Mouse (Mus musculus) layer of hippocampus, postnatal 14 days (tissue): ENCODE data around the gene Pan3. TPM values are rescaled to one million over a fixed set of nuclear protein-coding genes. Genes with fewer than 3 reads are reported as not detected.

Experiments used
- DNase-seq, 2 experiments: peaks; one replicate each; pipeline ENCODE4 v3.0.0; 2021 to 2022; ENCODE audit warnings: low spot score in 2 of 2, mixed read lengths in 1 of 2
- long read RNA-seq, 2 experiments: library from polyadenylated mRNA; stranded (forward); transcript quantifications; one replicate each; pipeline ENCODE4 v2.0.0; 2021
- total RNA-seq, 2 experiments: library from RNA; stranded (reverse); gene quantifications; 2 replicates each; pipeline ENCODE4 v1.2.3; 2021

Gene Pan3
- total RNA-seq: 10 to 100 TPM; 89.4 to 97.4 TPM
- long read RNA-seq, experiment 1, partial matches to known transcripts: 5 of 12 reads
- long read RNA-seq, experiment 1, other reads (novel, unspliced or antisense): 7 of 12 reads
- long read RNA-seq, experiment 2, full-length matches to known transcripts: 1 of 16 reads
- long read RNA-seq, experiment 2, partial matches to known transcripts: 9 of 16 reads
- long read RNA-seq, experiment 2, other reads (novel, unspliced or antisense): 6 of 16 reads

DNA sequence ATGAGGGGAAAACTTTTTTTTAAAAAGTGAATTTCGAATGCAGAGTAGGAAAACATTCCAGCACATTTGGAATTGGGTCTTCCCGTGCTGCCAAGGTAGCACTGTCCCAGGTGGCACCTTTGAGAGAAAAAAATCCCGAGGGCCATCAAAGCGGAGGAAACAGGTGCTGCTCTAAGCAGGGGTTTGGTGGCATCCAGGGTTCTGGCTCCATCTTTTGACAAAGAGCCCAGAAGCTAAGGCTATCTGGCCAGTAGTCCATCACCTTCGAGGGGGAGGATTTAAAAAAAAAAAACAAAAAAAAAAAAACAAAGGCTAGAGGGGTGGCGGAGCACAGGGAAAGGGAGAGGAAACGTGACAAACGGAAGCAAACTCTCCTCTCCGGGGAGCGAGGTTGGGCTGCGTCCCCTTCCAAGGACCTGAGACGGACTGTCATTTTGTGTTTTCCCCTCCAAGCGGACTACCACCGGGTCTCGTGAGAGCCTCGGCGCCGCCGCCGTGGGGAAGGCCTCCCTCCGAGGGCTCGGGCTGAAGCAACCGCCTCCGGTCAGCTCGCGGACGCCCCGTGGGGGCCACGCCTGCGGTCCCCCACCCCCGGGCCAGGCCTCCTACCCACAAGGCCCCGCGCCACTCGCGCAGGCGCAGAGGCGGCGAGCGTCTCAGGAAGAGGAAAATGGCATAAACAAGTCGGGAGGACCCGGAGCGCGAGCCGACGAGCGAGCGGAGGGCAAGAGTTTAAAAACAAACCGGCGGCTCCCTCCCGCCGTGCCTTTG, at the start of gene Pan3:
Gene Pan3, plus strand, starts transcription at position 627 of the 771 bp plus-strand sequence.
- DNase-seq: peak; percentile 95 to 96

DNA sequence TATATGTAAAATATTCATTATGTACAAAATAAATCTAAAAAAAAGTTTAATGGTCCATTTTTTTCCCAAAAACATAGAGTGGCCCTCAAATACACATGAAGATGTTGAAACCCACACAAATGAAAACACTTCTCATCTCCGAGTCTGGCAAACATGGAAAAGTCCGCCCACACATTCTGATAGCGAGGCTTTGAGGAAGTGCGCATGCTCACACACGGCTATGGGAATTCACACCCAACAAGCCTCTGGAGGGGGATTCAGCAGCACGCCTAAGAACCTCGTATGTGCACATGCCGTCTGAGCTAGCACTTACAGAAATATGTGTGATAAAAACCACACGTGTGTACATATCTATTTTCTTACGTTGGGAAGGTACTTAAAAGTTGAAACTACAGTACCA, 48.6 kb upstream of the Pan3 start:
- no peak for DNase-seq

DNA sequence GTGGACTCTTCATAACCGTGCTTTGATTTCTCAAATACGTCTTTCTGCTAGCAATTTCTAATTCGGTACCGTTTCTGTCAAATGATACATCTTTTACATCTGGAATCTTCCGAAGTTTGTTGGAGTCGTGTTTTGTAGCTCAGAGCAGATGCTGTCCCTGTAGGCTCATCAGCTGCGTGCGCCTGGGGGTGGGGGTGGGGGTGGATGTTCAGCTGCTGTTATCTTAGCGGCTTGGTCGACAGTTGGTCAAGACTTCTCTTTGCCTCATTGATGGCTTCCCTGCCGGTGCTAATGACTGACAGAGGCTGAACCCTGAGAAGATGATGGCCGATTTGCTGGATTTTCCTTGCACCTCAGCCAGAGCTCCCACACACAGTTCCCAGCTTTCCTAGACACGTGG, 43.1 kb upstream of the Pan3 start:
- no peak for DNase-seq

DNA sequence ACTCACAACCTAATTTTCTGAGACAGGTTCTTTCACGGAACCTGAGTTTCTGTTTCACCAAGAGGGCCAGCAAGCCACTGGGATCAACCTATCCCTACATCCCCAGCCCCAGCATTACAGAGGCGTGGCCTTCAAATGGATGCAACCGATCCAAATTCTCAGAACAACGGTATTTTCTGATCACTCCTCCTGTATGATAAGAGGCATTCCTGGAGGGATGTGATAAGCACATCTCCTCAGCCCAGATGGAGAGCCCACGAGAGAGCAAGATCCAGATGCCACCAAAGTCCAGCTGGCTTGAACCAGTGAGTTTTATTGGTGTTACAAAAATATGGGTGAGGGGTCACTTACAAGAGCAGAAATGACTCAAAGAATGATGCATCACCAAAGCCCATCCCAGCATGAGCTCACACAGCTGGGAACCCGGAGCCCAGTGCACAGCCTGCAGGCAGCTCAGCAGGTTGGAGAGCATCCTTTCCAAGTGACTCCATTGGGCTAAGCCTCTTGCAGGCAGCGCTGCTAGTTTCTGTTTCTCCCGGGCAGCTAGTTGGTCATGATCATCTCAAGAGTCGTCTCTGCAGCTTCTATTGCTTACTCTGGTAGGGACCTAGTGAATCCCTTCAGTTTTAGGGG, 41.5 kb upstream of the Pan3 start:
- no peak for DNase-seq

DNA sequence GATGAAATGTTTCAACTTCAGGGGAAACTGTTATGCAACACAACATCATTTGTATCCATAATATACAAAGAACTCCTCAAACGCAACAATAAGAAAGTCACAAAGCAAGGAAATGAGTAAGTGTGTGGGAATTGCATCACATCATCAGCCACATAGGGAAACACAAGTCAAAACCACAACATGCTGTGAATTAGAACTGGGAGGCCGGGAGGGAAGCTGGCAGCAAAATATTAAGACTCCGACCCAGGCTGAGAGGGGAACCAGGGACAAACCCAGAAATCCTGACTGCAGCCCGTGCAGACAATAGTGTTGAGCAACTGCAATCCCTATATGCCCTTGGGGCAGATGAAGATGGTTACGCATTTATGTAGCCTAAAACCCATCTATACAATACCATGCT, 40.9 kb upstream of the Pan3 start:
- DNase-seq: no peak

DNA sequence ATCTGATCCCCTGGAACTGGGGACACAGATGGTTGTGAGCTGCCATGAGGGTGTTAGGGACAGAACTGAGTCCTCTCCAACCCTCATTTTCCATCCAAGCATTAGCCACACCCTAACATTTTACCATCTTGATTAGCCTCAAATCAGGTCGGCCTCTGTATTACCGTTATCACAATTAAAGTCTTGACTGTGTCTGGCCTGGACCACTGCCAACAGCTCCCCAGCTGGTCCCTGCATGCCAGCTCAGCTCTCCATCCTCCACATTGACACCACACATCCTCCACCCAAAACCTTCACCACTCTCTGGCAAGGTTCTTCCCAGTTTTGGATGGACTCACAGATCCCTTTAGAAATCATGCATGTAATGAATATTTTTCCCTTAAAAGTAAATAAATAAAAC, 39.2 kb upstream of the Pan3 start:
- no peak for DNase-seq

DNA sequence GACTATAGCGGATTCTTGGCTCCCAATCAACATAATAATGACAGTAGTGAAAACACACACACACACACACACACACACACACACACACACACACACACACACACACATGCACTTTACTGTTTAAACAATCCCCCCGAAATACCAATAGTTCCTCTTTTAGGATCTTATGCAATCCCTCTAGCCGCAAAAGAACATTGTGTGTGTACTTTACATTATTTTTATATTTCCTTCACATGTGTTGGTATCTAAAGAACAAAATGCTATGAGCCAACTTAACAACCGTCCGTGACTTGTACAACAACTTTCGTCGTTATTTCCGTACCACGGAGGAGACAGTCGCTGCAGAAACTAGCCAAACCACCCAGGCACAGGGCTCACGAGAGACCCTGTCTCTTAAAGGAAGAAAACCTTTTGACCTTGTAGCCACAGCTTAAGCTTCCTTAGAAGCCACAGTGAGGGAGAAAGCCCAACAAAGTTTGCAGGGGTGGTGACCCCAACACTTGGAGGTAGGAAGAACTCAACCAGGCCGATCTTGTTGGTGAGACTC, 37.2 kb upstream of the Pan3 start:
- no peak for DNase-seq

DNA sequence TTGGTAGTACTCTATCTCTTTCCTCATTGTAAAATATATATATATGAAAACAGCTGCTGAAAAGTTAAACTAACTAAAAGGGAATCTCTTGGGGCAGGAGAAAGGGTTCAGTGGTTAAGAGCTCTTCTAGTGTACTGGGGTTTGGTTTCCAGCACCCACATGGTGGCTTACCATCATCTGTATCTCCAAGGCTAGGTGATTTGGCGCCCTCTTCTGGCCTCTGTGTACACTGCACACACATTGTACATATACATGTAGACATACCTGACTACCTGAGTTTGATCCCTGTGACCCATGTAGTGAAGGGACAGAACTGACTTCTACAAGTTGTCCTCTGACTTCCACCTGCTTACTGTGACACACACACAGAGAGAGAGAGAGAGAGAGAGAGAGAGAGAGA, 34.9 kb upstream of the Pan3 start:
- no peak for DNase-seq

DNA sequence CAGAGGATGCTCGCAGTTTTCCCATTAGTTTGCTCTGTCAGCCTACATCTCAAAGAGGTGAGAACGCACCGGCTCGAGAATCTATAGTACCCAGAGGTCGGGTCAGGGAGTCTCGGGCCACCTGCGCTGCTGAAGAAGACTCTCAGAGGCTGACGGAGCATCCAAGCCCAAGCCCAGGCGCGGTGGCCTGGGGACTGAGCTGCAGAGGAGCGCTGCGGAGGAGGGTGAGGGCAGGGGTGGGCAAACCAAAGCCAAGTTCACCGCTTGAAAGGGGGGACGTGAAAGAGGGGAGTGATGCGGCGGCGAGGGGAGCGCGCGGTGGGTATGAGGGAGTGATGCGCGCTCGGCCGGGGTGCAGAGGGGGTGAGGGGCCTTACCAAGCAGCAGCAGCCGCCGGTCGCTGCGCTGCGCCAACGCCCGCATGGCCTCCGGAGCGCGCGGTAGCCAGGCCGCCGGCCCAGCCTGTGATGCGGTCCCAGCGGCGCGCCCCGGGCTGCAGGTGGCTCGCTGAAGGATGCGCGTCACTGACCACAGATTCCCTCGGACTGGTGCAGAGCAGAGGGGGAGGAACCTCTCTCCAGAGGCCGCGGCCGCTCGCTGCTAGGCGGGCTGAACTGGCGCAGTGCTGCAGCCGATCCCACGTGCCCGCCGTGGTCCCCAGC, 30.0 kb upstream of the Pan3 start, which contains the start of gene Flt3:
Gene Flt3, minus strand, starts transcription at position 647 of the 662 bp plus-strand sequence.
- DNase-seq: peak in 1 of 2 experiments; percentile 21

DNA sequence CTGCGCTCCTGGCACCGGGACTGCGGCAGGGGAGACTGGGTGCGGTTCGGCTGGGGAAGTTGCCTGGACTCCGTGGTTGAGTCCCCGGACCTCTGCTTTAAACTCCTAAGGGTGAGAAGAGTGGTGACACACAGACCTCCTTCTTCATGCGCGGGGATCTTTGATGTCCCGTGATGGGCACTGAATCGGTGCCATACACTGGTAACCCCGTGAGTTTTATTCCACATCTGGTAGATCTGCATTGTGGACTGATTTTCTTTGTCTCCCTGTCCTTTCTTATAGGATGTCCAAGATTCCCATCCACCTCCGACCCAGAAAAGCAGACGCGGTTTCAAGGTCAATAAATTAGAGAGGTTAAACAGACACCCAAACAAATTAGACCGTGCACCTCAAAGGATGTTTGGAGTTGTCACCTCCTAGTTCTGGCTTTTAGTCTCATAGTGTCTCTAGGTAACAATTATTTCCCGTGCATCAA, 29.4 kb upstream of the Pan3 start:
- no peak for DNase-seq

DNA sequence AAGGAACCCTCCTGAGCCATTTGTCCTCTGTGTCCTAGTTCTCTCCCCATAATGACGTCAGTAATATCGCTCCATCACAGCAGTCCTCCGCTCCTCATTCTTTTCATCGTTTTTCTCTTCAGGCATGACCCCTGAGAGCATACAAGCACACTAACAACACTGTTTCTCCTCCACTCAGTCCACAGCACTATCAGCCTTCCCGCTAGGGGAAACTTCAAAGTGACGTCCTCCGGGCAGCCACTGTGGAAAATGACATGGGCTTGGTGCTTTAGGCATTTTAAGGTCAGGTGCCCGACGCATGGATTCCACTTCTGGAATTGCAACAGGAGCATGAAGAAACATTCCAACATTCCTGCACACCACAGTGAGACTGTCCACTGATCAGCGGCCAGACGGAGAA, 28.9 kb upstream of the Pan3 start:
- DNase-seq: no peak

DNA sequence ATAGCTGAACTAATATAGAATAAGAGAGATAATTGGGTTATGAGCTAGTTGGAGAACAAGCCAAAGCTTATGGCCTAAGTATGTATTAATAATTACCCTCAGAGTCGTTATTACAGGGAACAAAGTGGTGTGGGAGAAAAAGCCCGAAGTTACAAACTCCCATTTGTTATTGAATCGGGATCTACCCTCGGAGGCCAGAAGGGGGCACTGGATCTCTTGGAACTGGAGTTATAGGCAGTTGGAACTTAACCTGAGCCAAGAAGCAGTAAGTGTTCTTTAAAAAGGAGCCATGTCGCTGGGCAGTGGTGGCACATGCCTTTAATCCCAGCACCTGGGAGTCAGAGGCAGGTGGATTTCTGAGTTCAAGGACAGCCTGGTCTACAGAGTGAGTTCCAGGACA, 27.5 kb upstream of the Pan3 start:
- peak; percentile 37 to 55 for DNase-seq

DNA sequence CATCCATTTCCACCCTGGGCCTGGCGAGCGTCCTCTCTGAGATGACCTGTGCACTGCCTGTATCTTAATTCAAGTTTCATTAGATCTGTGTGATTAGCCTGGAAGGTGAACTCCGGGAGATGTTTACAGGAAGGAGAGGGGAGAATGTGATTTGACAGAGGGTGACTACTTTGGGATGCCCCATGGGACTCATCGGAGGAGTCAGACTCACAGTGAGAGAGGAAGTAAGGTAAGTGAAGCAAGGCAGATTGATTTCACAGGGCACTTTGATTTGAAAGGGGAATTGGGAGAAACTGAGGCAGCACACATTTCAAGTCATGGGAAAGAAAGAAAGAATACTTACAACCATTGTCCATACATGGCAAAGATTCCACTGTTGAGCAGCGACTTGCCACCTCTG, 23.8 kb upstream of the Pan3 start:
- no peak for DNase-seq

DNA sequence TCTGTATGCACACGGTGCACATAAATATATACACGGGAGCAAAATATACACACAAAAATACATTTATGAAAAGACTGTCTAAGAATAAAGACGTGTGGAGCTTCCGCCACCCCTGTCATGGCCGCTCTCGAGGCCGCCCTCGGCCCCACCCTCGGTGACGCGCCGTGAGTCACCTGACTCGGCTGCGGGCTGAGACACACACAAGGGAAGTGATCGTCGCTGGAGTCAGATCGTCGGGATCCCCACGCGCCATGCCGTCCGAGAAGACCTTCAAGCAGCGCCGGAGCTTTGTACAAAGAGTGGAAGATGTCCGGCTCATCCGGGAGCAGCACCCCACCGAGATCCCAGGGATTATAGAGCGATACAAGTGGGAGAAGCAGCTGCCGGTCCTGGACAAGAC, 21.2 kb upstream of the Pan3 start:
- DNase-seq: no peak

DNA sequence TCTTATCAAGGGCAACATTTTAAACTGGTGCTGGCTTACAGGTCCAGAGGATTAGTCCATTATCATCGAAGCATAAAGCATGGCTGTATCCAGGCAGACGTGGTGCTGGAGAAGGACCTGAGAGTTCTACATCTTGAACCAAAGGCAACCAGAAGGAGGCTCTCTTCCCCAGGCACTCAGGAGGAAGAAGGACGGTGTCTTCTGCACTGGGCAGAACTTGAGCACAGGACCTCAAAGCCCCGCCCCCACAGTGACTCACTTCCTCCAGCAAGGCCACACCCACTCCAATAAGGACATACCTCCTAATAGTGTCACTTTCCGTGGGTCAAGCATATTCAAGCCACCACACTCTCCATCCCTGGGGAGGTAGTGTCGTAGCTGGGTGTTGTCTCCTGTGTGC, 19.4 kb upstream of the Pan3 start:
- DNase-seq: no peak

DNA sequence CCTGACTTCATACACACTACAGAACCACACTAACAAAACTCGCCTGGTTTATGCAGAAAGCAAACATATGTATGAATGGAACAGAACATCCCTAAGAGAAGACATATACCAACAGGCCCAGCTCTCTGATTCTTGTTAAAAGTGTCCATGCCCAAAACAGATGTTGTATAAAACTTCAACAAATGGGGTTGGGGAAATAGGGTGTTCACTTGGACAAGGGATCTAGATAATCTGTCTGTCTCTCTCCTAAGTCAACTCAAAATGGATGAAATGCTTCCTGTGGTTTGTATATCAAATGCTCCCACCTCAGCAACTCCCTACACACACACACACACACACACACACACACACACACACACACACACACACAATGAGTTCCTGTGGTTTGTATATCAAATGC, 12.0 kb upstream of the Pan3 start:
- no peak for DNase-seq

DNA sequence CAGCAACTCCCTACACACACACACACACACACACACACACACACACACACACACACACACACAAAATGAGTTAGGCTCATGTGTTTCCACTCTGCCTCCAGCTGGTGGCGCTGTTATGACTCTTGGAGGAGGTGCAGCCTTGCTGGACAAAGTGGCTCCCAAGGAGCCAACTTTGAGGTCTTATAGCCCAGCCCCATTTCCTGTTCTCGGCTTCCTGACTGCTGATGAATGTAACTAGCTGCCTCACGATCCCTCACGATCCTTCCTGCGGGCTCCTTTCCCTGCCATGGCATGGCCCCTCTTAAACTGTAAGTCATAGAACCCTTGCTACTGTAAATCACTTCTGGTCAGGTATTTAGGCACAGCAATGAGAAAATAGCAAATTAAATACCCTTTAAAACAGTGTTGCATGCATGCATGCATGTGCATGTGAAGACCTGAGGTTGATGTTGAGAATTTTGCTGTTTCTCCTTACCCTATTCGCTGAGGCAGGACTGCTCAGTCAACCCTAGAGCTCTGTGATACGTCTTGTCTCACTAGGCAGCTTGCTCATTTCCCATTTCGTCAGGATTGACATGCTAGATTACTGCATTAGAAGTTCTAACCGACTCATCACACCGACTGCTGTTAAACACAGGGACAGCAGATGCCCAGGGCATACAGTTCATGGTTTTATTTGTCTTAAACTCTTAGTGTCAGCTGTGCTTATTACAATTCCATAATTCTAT, 11.4 kb upstream of the Pan3 start:
- DNase-seq: no peak

DNA sequence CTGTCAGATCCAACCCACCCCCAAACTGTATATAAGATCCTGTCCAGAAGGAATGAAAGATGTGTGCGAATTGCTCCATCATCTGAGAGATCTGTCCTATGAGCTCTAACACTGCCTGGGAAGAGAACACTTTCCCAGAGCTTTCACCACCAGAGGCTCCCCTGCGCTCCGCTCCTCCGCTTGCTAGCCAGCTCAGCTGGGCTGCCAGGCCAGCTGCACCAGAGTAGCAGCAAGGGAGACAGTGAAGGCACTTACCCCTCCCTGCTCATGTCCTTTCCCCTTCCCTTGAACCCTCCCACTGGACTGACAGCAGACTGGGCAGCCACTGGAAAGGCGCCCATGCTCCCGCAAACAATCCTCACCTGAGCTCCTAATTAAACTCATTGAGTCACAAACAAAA, 6.3 kb upstream of the Pan3 start:
- no peak for DNase-seq

DNA sequence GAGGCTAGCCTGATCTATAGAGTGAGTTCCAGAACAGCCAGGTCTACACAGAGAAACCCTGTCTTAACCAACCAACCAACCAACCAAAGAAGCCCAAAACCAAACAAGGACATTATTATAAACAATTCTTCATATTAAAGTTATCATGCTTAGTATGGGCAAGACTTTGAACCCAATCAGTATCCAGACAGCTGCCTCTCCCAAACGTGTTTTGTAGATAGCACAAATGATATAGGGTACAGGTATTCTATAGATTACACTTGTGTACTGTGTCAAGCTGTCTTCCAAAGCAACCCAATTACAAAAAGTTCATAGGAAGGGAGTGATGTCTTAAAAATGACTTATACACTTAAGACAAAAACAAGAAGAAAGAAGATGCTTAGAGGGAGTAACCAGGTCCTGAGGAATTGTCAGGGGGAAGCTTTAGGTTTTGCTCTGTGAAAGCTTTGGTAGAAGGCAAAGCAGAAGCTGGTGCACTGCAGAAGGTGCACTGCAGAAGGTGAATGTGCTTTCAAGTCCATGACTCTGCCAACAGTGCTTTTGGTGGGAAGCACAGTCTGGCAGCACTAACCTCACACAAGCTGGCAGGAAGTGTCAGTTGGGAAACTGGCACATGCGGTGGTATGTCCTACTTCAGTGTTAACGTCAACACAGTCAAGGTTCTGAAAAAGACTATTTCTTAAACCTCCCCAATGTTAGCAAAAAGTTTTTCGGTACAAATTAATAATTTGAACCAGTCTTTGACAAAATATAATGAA, 3.7 kb upstream of the Pan3 start:
- DNase-seq: no peak

DNA sequence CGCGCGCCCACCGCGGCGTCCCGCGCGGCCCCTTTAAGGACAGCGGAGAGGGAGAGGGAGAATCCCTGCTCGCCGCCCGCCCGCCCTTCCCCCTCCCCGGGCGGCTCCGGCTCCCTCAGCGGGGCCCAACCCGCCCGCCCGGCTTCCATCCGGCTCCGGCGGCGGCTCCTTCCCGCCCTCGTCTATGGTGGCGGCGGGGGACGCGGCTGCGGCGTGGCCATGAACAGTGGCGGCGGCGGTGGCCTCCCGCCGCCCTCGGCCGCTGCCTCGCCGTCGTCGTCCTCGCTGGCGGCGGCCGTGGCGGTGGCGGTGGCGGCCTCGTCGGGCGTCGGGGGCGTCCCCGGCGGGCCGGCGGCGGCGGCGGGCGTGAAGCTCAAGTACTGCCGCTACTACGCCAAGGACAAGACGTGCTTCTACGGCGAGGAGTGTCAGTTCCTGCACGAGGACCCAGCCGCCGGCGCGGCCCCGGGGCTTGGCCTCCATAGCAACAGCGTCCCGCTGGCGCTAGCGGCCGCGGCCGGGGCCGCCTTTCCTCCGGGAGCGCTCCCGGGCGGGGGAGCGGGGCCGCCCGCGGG, 487 bp downstream of the Pan3 start:
- DNase-seq: peak; percentile 41 to 58
